Mouse (Mus musculus): ENCODE results near the gene Gm8229. TPM values are rescaled to one million over a fixed set of nuclear protein-coding genes. Genes with fewer than 3 reads are reported as not detected.
"Not testable (repeated sequence)": the region's sequence is repeated elsewhere in the genome, so short reads cannot be mapped to it uniquely, and the experiment has no call there.

The Gm8229 gene
- total RNA-seq (2022) = not detected

DNA sequence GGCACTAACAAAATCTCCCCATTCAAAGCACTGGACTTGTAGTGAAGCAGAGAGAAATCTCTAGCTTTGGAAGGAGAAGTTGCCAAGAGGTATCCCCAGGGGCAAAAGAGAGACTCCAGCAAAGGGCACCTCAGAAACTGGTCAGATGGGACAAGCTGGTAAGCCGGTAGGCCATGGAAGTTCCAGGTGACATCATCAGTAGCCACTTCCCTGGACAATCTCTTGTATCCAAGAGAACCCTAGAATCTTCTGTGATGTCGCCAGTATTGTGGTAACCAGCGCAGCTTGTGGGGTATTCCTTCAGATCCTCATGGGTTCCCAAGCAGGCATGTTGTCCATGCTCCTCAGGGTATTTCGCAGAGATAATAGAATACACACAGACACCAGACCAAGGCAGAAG lies at the start of gene Gm8229:
Gm8229 (plus strand) TSS at position 301 of the 400 bp plus-strand sequence.
- DNase-seq (ENCODE audit: low spot score) = not testable (repeated sequence)

DNA sequence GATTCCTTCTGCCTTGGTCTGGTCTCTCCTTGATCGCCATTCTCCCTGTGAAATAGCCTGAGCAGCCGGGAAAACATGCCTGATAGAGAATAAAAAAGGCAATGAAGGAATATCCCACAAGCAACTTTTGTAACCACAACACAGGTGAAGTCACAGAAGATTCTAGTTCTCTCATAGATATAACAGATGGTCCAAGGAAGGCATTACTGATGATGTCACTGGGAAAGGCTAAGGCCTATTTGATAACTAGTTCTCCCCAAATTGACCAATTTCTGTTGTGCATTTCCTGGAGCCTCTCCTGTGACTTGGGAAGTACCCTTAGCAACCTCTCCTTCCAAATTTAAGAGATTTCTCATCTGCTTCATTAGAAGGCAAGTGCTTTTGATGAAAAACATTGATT lies 26.7 kb upstream of the Gm8229 start, which contains the start of gene Gm5930:
Gm5930 (minus strand) TSS at position 101 of the 400 bp plus-strand sequence.
- not testable (repeated sequence) for DNase-seq (ENCODE audit: low spot score)

DNA sequence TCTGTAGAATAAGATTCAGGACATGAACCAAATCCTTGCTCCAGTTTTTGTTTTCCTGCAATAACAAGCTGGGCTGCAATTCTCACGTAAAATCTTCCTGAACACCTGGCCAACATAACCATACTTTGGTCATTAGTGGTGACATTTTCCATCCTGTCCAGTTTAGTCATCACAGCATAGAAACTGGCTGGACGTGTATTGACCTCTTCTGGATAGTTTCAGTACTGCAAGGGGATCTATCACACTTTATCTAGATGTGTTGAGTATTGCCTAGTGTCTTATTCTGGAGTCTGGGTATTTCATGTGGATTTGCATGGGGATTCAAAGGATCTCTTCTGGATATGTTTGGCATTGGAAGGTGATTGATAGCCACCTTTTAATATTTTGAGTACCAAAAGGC lies 3.7 kb upstream of the Gm8229 start:
- DNase-seq (ENCODE audit: low spot score) = not testable (repeated sequence)

GRCm38 (mm10) chr14:44362301-44362700 lies 2.9 kb upstream of the Gm8229 start:
- not testable (repeated sequence) for DNase-seq (ENCODE audit: low spot score)

GRCm38 (mm10) chr14:44384233-44384632 lies 19.1 kb downstream of the Gm8229 start:
- not testable (repeated sequence) for DNase-seq (ENCODE audit: low spot score)

DNA sequence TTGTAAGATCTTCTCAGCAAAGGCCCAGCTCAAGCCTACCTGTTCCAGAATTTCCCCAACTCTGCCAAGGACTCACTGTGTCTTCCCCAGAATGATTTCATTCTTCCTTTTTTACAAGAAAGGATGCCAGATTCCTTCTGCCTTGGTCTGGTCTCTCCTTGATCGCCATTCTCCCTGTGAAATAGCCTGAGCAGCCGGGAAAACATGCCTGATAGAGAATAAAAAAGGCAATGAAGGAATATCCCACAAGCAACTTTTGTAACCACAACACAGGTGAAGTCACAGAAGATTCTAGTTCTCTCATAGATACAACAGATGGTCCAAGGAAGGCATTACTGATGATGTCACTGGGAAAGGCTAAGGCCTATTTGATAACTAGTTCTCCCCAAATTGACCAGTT lies 45.4 kb downstream of the Gm8229 start, which contains the start of gene Gm3371:
Gm3371 (minus strand) TSS at position 101 of the 400 bp plus-strand sequence.
- not testable (repeated sequence) for DNase-seq (ENCODE audit: low spot score)

Other genes with a start within 250 kb of the Gm8229 start
- gene Gm3327, start 241.5 kb upstream of the Gm8229 start, total RNA-seq (2022) = not detected
- not detected for gene Gm8212, start 167.7 kb upstream of the Gm8229 start, total RNA-seq (2022)
- not detected for gene 4930503E14Rik, start 152.1 kb upstream of the Gm8229 start, total RNA-seq (2022)
- gene Gm8220, start 79.8 kb upstream of the Gm8229 start, total RNA-seq (2022) = not detected
- not detected for gene Gm5930, start 26.8 kb upstream of the Gm8229 start, total RNA-seq (2022)
- not detected for gene Gm3371, start 45.3 kb downstream of the Gm8229 start, total RNA-seq (2022)
- gene Gm8232, start 68.3 kb downstream of the Gm8229 start, total RNA-seq (2022) = not detected
- gene BC061237, start 127.1 kb downstream of the Gm8229 start, total RNA-seq (2022) = not detected
- gene Gm17093, start 152.9 kb downstream of the Gm8229 start, total RNA-seq (2022) = not detected
- not detected for gene Gm8247, start 217.8 kb downstream of the Gm8229 start, total RNA-seq (2022)

Data from heart, adult 8-10 months (tissue).